Mouse (Mus musculus) liver, embryonic 16.5 days (tissue): ENCODE measurements around the gene Prkd3. TPM values are rescaled to one million over a fixed set of nuclear protein-coding genes. Genes with fewer than 3 reads are reported as not detected.

Experiments
- ATAC-seq: fragments of 200-750 bp; cut with Nextera tagmentation; 2 replicates; pipeline ENCODE4 v1.8.0; 2017; ENCODE audit warnings: low read depth, mild to moderate bottlenecking, moderate number of reproducible peaks, moderate library complexity
- H3K27ac ChIP-seq: fragments of 300-500 bp; sonication (generic); 2 replicates; pipeline ENCODE4 v1.5.1; 2014; ENCODE audit warnings: mild to moderate bottlenecking, low read length
- H3K27me3 ChIP-seq: fragments of 300-500 bp; sonication (generic); 2 replicates; pipeline ENCODE4 v1.6.1; 2014; ENCODE audit warnings: low read depth, low read length, mixed read lengths; ENCODE audit not compliant: control insufficient read depth, insufficient read depth
- H3K36me3 ChIP-seq: fragments of 300-500 bp; sonication (generic); 2 replicates; pipeline ENCODE4 v1.6.1; 2014; ENCODE audit warnings: mild to moderate bottlenecking; ENCODE audit not compliant: control insufficient read depth, insufficient read depth
- H3K4me1 ChIP-seq: fragments of 300-500 bp; sonication (generic); 2 replicates; pipeline ENCODE4 v1.6.1; 2014; ENCODE audit warnings: low read depth, low read length, mixed read lengths; ENCODE audit not compliant: control insufficient read depth
- H3K4me2 ChIP-seq: fragments of 300-500 bp; sonication (generic); 2 replicates; pipeline ENCODE4 v1.6.1; 2014; ENCODE audit warnings: low read depth, low read length, mixed read lengths
- H3K4me3 ChIP-seq: fragments of 300-500 bp; sonication (generic); 2 replicates; pipeline ENCODE4 v1.5.1; 2014; ENCODE audit warnings: low read depth, mild to moderate bottlenecking, low read length
- H3K9ac ChIP-seq: fragments of 300-500 bp; sonication (generic); 2 replicates; pipeline ENCODE4 v1.6.1; 2014; ENCODE audit warnings: low read depth, low read length
- H3K9me3 ChIP-seq: fragments of 300-500 bp; sonication (generic); replicated peaks from 2 replicates; pipeline ENCODE4 v1.6.1; 2016; ENCODE audit warnings: low read length; ENCODE audit not compliant: control insufficient read depth
- WGBS: fragments of 180-500 bp; shearing (Covaris S2); extraction: QIAGEN DNeasy Blood & Tissue Kit; methylation state at CpG from one replicate; pipeline ENCODE4 v1.1.7; 2014; ENCODE audit not compliant: insufficient replicate concordance; 5-methylcytosine and 5-hydroxymethylcytosine counted together
- polyA plus RNA-seq: library from polyadenylated mRNA; unstranded; fragments of >200 nt; fragmentation: Nextera tagmentation; extraction: Ambion mirVana; gene quantifications from 2 replicates; pipeline ENCODE4 v1.2.1, GENCODE M21; 2015

The Prkd3 gene
- polyA plus RNA-seq, 1 experiment from 2014 or later, result 10.6 TPM

DNA sequence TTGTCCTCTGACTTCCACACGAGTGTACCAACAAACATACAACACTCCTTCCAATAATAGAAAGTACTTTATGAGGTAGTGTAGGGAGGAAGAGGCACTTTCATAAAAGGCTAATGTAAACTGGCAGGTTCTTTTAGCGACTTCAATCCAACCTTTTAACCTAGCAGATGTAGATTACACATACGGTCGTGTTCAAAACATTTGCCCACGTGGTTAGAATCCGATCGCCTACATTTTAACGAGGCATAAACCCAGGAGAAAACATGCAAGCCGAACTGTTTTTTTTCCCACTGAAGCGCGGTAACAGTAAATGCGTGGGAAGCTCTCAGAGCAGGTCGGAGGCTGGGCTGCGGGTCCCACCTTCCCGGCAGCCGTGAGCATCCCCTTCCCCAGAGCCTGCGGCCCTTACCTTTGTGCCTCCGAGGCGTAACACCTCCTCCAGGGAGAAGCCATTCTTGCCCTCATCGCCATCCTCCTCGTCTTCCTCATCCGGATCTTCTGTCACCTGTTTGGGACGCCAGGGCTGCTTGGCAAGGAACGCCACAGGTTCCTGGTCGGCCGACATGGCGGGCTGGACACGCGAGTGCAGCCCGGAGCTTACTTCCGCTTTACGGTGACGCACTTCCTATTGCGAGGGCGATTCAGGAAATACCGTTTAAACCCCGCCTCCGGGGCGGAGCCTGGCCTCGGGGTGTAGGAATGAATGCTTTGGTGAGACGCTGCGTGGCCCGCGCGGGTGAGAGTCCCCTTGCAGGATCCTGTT lies 84.0 kb downstream of the Prkd3 start, which contains the start of the genes Cebpz and Ndufaf7:
Gene Cebpz (minus strand): TSS at position 601 of the 763 bp plus-strand sequence.
Gene Ndufaf7 (plus strand): TSS at position 671 of the 763 bp plus-strand sequence.
- under 1% methylated on average over 45 of the region's 45 CpGs for WGBS

DNA sequence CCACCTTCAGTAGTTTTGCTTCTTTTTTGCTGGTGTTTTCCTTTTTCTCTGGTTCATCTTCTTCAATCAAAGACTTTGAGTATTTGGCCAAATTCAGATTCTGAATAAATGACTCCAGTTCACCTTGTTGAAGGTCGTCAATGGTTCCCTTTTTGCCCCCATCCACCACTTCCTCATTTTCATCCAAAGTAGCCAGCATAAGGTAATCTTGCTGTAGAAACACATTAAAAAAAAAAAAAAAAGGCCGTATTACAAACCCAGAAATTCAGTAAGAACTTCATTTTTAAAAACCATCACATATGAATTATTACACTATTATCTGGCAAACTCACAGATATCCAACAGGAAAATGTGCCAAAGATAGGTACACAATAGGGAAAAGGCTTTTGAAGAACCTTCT lies 84.8 kb downstream of the Prkd3 start:
- H3K9me3 ChIP-seq, result no peaks in the 10 kb centered on the region
- peak overlapping the region; percentile 91 for H3K4me2 ChIP-seq
- H3K36me3 ChIP-seq, result peaks cover 24% of the 10 kb centered on the region
- 25% methylated on average over 2 of the region's 2 CpGs for WGBS
- no peak for ATAC-seq
- H3K4me1 ChIP-seq, result peaks cover 8% of the 10 kb centered on the region
- peak overlapping the region; percentile 95 for H3K4me3 ChIP-seq
- H3K27me3 ChIP-seq, result no peaks in the 10 kb centered on the region
- H3K9ac ChIP-seq, result peak overlapping the region; percentile 78
- no peak overlapping the region for H3K27ac ChIP-seq

More for the DNA sequence above, 84.0 kb downstream of the Prkd3 start, which contains the start of the genes Cebpz and Ndufaf7:
- Histone ChIP-seq H3K4me2 (peak within 1 kb of the TSS; percentile 91), H3K9me3 (no peaks in the 10 kb centered on the region), H3K4me3 (peak within 1 kb of the TSS; percentile 95), H3K4me1 (peaks cover 8% of the 10 kb centered on the region), H3K9ac (peak within 1 kb of the TSS; percentile 78), H3K27ac (peak within 1 kb of the TSS; percentile 42; the same call in 1 of the 2 replicates), H3K27me3 (no peaks in the 10 kb centered on the region), H3K36me3 (peaks cover 17% of the 10 kb centered on the region)
- ATAC-seq, result peak; percentile 99

DNA sequence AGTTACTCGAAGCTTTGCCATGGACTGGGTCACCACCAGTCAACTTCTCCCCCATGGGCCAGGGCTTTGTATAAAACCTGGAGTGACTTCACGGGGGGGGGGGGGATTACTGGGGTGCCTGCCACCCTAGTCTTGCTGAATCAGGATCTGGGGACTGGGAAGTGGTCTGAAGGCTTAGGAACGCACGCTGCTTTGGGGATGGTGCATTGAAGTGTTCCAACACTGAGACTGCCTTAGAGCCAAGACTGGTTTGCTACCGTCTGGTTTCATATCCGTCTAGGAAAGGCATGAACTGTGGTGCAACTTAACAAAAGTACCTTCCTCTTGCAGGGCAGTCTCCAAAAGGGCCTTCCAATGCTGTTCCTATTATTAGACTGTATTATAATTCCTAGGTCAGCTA lies 102.9 kb downstream of the Prkd3 start:
- Histone ChIP-seq H3K4me1 (peaks cover 20% of the 10 kb centered on the region), H3K4me3 (no peak overlapping the region), H3K36me3 (peaks cover 24% of the 10 kb centered on the region), H3K27me3 (no peaks in the 10 kb centered on the region), H3K9ac (no peak overlapping the region), H3K27ac (no peak overlapping the region), H3K9me3 (no peaks in the 10 kb centered on the region), H3K4me2 (peak overlapping the region; percentile 81; the same call in 1 of the 2 replicates)
- ATAC-seq, result no peak
- 52% methylated on average over 6 of the region's 6 CpGs for WGBS

DNA sequence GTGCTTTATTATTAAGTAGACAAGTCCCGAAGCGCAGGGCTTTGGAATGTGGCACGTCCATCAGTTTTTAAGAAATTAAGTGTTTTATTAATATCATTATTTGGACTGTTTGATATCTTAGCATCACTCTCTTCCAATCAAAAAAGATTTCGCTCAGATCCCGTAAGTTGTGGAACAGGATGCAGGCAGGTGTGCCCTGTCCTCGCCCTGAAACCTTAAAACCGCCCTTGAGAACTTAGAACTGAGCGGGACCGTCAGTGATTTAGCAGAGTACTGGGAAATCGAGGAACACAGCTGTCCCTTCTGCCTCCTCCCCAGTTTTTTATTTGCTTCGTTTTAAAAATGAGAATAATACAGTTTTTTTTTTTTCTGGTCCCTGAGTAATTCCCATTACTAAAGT lies 103.7 kb downstream of the Prkd3 start:
- H3K4me3 ChIP-seq, result peak overlapping the region; percentile 88
- peak overlapping the region; percentile 81 for H3K4me2 ChIP-seq
- peak overlapping the region; percentile 85 for H3K27ac ChIP-seq
- ATAC-seq, result no peak
- H3K27me3 ChIP-seq, result no peaks in the 10 kb centered on the region
- H3K36me3 ChIP-seq, result peaks cover 19% of the 10 kb centered on the region
- H3K9me3 ChIP-seq, result no peaks in the 10 kb centered on the region
- H3K9ac ChIP-seq, result peak overlapping the region; percentile 85
- 2% methylated on average over 11 of the region's 11 CpGs for WGBS
- peaks cover 20% of the 10 kb centered on the region for H3K4me1 ChIP-seq

DNA sequence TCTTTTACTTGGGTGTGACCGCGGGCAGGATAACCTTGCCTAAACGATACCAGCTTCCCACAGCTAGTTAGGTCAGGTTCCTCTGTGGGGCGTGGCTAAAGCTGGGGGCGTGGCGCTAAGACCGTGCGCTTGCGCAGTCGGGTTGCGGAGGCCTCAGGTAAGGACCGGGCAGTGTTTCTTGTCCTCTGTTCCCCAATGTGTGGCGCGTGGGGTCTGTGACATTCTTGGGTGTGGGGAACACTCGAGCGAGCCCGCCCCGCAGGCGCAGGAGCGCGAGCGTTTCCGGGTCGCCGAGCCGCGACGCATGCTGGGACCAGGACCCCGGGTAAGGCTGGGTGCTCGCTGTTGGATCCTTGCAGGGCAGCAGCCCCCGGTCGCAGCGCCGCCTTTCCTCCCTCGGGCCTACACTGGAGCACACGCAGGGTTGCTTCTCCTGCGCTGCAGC lies 104.2 kb downstream of the Prkd3 start, which contains the start of gene Cebpzos:
Gene Cebpzos (plus strand): TSS at position 132 of the 445 bp plus-strand sequence.
- no peaks in the 10 kb centered on the region for H3K9me3 ChIP-seq
- 0% methylated on average over 37 of the region's 37 CpGs for WGBS
- H3K4me1 ChIP-seq, result peaks cover 20% of the 10 kb centered on the region
- peak; percentile 91 for ATAC-seq
- peaks cover 14% of the 10 kb centered on the region for H3K36me3 ChIP-seq
- H3K4me3 ChIP-seq, result peak within 1 kb of the TSS; percentile 88
- H3K4me2 ChIP-seq, result peak within 1 kb of the TSS; percentile 81
- peak within 1 kb of the TSS; percentile 85 for H3K27ac ChIP-seq
- H3K27me3 ChIP-seq, result no peaks in the 10 kb centered on the region
- H3K9ac ChIP-seq, result peak within 1 kb of the TSS; percentile 85

DNA sequence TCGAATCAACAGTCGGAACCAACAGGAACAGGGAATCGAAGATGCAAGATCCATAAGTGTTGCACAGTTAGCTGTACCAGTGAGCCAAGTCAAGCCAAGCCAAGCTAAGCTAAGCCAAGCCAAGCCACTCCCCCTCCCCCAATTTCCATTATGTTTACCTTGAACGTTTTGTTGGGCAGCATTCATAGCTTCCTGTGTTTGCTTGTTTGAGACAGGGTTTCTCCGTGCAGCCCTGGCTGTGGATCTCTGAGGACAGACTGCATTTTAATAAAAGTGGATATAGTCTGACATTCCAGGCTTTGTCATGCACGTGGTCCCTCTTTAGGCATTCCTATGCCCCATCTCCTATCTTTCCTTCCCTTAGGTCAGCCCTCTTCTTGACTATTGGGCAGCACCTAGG lies 104.8 kb downstream of the Prkd3 start:
- 48% methylated on average over 6 of the region's 6 CpGs for WGBS

DNA sequence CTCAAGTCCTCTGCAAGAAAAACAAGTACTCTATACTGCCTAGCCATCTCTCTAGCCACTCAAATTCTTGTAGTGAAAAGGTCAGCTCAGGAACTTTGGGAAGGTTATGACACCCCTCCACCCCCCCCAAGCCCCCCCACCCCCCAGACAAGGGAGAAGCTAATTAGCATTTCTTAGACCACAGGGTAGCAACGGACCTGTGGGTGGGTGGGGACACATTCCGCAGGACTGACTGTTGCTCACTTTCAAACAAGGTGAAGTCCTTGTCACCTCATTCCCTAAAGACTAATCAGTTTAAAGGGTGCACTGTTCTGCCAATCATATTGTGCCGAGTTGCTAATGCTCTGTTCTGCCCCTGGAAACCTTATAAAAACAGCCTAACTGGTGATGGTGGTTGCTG lies 106.7 kb downstream of the Prkd3 start:
- WGBS, result 60% methylated on average over 3 of the region's 3 CpGs

More for the DNA sequence above, 104.8 kb downstream of the Prkd3 start:
- H3K9me3 ChIP-seq, result no peaks in the 10 kb centered on the region
- H3K27ac ChIP-seq, result peak overlapping the region; percentile 85
- H3K9ac ChIP-seq, result peak overlapping the region; percentile 85
- no peak for ATAC-seq
- H3K4me1 ChIP-seq, result peaks cover 20% of the 10 kb centered on the region
- H3K4me2 ChIP-seq, result peak overlapping the region; percentile 81
- peaks cover 10% of the 10 kb centered on the region for H3K36me3 ChIP-seq
- H3K4me3 ChIP-seq, result peak overlapping the region; percentile 88
- H3K27me3 ChIP-seq, result no peaks in the 10 kb centered on the region

DNA sequence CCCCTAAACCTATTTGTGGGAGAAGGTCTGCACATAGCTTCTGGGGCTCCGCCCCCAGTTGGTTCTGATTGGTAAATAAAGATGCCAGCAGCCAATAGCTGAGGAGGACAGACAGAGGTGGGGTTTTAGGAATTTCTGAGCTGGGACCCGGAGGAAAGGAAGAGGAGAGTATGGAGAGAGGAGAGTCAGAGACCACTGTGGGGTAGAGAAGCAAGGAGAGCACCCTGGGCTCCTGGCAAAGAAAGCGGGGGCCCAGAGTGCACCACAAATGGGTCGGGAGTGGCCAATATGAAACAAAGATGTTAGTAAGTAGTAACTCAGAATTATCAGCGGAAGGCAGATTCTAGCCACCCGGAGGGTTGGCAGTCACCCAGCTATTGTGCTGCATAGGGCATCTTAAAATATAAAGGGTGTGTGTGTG lies 107.7 kb downstream of the Prkd3 start:
- H3K27me3 ChIP-seq, result no peaks in the 10 kb centered on the region
- H3K4me2 ChIP-seq, result peak overlapping the region; percentile 64
- 0 out of 2 replicates have a peak, but pooled peaks have one; percentile 14 for ATAC-seq
- peak overlapping the region; percentile 56 for H3K4me3 ChIP-seq
- peak overlapping the region; percentile 40 for H3K9ac ChIP-seq
- no peaks in the 10 kb centered on the region for H3K36me3 ChIP-seq
- H3K4me1 ChIP-seq, result peaks cover 20% of the 10 kb centered on the region
- no peak overlapping the region for H3K27ac ChIP-seq
- H3K9me3 ChIP-seq, result no peaks in the 10 kb centered on the region
- 17% methylated on average over 6 of the region's 6 CpGs for WGBS

More for the DNA sequence above, 106.7 kb downstream of the Prkd3 start:
- no peak for ATAC-seq
- peaks cover 20% of the 10 kb centered on the region for H3K4me1 ChIP-seq
- no peak overlapping the region for H3K4me2 ChIP-seq
- H3K27ac ChIP-seq, result no peak overlapping the region
- no peaks in the 10 kb centered on the region for H3K9me3 ChIP-seq
- no peak overlapping the region for H3K9ac ChIP-seq
- no peaks in the 10 kb centered on the region for H3K27me3 ChIP-seq
- H3K36me3 ChIP-seq, result peaks cover 3% of the 10 kb centered on the region; the same call in 1 of the 2 replicates
- no peak overlapping the region for H3K4me3 ChIP-seq

DNA sequence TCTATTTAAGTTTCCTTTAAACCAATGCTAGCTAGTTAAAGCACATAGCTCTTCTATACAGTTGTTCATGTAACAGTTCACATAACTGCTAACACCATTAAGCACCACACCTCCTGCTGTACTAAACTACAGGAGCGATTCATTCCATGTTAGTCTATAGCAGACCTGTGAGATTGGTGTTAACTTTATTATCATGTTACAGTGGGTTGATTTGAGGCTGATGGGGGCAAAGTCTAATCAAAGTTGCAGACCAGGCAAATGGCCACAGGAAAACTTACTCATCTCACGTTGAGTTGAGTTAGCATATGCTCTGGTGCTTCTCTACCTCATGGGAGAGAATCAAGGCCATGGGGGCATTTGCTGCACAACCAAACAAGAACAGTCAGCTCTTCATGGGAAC lies 111.2 kb downstream of the Prkd3 start:
- no peak overlapping the region for H3K27ac ChIP-seq
- 53% methylated on average over 2 of the region's 2 CpGs for WGBS

More for the DNA sequence above, 111.2 kb downstream of the Prkd3 start:
- H3K4me1 ChIP-seq, result peaks cover 5% of the 10 kb centered on the region; the same call in 1 of the 2 replicates
- H3K27me3 ChIP-seq, result no peaks in the 10 kb centered on the region
- ATAC-seq, result no peak
- no peaks in the 10 kb centered on the region for H3K9me3 ChIP-seq
- no peak overlapping the region for H3K4me2 ChIP-seq
- H3K36me3 ChIP-seq, result no peaks in the 10 kb centered on the region
- H3K9ac ChIP-seq, result no peak overlapping the region
- H3K4me3 ChIP-seq, result no peak overlapping the region
